Mouse (Mus musculus) forebrain, embryonic 16.5 days (tissue): ENCODE data around the gene Nup210. TPM values are rescaled to one million over a fixed set of nuclear protein-coding genes. Genes with fewer than 3 reads are reported as not detected.

Source experiments
- ATAC-seq: fragments of 200-750 bp; cut with Nextera tagmentation; 2 replicates; pipeline ENCODE4 v1.8.0; 2017; ENCODE audit warnings: mild to moderate bottlenecking, moderate library complexity
- H3K27ac ChIP-seq: fragments of 300-500 bp; sonication (generic); 2 replicates; pipeline ENCODE4 v1.5.1; 2014; ENCODE audit warnings: low read length, control low read depth
- H3K27me3 ChIP-seq: fragments of 300-500 bp; sonication (generic); replicated peaks from 2 replicates; pipeline ENCODE4 v1.6.1; 2014; ENCODE audit warnings: low read length; ENCODE audit not compliant: control insufficient read depth, insufficient read depth
- H3K36me3 ChIP-seq: fragments of 300-500 bp; sonication (generic); 2 replicates; pipeline ENCODE4 v1.6.1; 2014; ENCODE audit not compliant: control insufficient read depth, insufficient read depth
- H3K4me1 ChIP-seq: fragments of 300-500 bp; sonication (generic); replicated peaks from 2 replicates; pipeline ENCODE4 v1.6.1; 2014; ENCODE audit warnings: low read length; ENCODE audit not compliant: control insufficient read depth, insufficient read depth
- H3K4me2 ChIP-seq: fragments of 300-500 bp; sonication (generic); 2 replicates; pipeline ENCODE4 v1.6.1; 2014; ENCODE audit warnings: mild to moderate bottlenecking, low read length, control low read depth
- H3K4me3 ChIP-seq: fragments of 300-500 bp; sonication (generic); replicated peaks from 2 replicates; pipeline ENCODE4 v1.5.1; 2014; ENCODE audit warnings: mild to moderate bottlenecking, low read length, control low read depth
- H3K9ac ChIP-seq: fragments of 300-500 bp; sonication (generic); replicated peaks from 2 replicates; pipeline ENCODE4 v1.6.1; 2014; ENCODE audit warnings: low read depth, low read length, control low read depth
- H3K9me3 ChIP-seq: fragments of 300-500 bp; sonication (generic); 2 replicates; pipeline ENCODE4 v1.6.1; 2016; ENCODE audit warnings: low read length; ENCODE audit not compliant: control insufficient read depth
- WGBS: fragments of 180-500 bp; shearing (Covaris S2); extraction: QIAGEN DNeasy Blood & Tissue Kit; methylation state at CpG from one replicate; pipeline ENCODE4 v1.1.7; 2014; 5-methylcytosine and 5-hydroxymethylcytosine counted together
- polyA plus RNA-seq: library from polyadenylated mRNA; unstranded; fragments of >200 nt; fragmentation: Nextera tagmentation; extraction: Ambion mirVana; gene quantifications from 2 replicates; pipeline ENCODE4 v1.2.1, GENCODE M21; 2015

Gene Nup210
- polyA plus RNA-seq, 1 experiment from 2014 or later, result 21.1 TPM

GRCm38 (mm10) chr6:91041287-91041686, 75.3 kb downstream of the Nup210 start:
- Histone ChIP-seq H3K4me3 (no peak overlapping the region), H3K36me3 (peaks cover 7% of the 10 kb centered on the region; the same call in 1 of the 2 replicates), H3K9ac (no peak overlapping the region), H3K4me2 (no peak overlapping the region), H3K27ac (no peak overlapping the region), H3K9me3 (no peaks in the 10 kb centered on the region), H3K4me1 (0 out of 2 replicates have a peak, but pooled peaks cover 3% of the 10 kb centered on the region), H3K27me3 (no peaks in the 10 kb centered on the region)
- WGBS, result 54% methylated on average over 5 of the region's 5 CpGs
- no peak for ATAC-seq

GRCm38 (mm10) chr6:91028256-91028655, 88.4 kb downstream of the Nup210 start:
- H3K27me3 ChIP-seq, result no peaks in the 10 kb centered on the region
- H3K9me3 ChIP-seq, result no peaks in the 10 kb centered on the region
- H3K27ac ChIP-seq, result no peak overlapping the region
- H3K4me2 ChIP-seq, result no peak overlapping the region
- WGBS, result 87% methylated on average over 5 of the region's 5 CpGs
- H3K36me3 ChIP-seq, result 0 out of 2 replicates have a peak, but pooled peaks cover 3% of the 10 kb centered on the region
- H3K4me3 ChIP-seq, result no peak overlapping the region
- no peak overlapping the region for H3K9ac ChIP-seq
- H3K4me1 ChIP-seq, result no peaks in the 10 kb centered on the region
- no peak for ATAC-seq

GRCm38 (mm10) chr6:91020810-91021209, 95.8 kb downstream of the Nup210 start:
- Histone ChIP-seq H3K36me3 (peaks cover 5% of the 10 kb centered on the region; the same call in 1 of the 2 replicates), H3K9ac (no peak overlapping the region), H3K4me3 (no peak overlapping the region), H3K9me3 (no peaks in the 10 kb centered on the region), H3K27ac (no peak overlapping the region), H3K4me2 (no peak overlapping the region), H3K27me3 (no peaks in the 10 kb centered on the region), H3K4me1 (no peaks in the 10 kb centered on the region)
- WGBS, result 77% methylated on average over 7 of the region's 7 CpGs
- ATAC-seq, result no peak

- Histone ChIP-seq H3K4me2 (no peak overlapping the region), H3K4me3 (no peak overlapping the region), H3K27ac (no peak overlapping the region), H3K9ac (no peak overlapping the region), H3K36me3 (peaks cover 5% of the 10 kb centered on the region), H3K27me3 (no peaks in the 10 kb centered on the region), H3K9me3 (no peaks in the 10 kb centered on the region), H3K4me1 (no peaks in the 10 kb centered on the region)
- no peak for ATAC-seq
- 85% methylated on average over 7 of the region's 7 CpGs for WGBS
These were observed 99.9 kb downstream of the Nup210 start for GRCm38 (mm10) chr6:91016600-91017230.

GRCm38 (mm10) chr6:91014198-91014958, 102.3 kb downstream of the Nup210 start:
- no peaks in the 10 kb centered on the region for H3K27me3 ChIP-seq
- H3K27ac ChIP-seq, result no peak overlapping the region
- 83% methylated on average over 9 of the region's 9 CpGs for WGBS
- H3K4me2 ChIP-seq, result no peak overlapping the region
- no peaks in the 10 kb centered on the region for H3K4me1 ChIP-seq
- ATAC-seq, result no peak
- no peaks in the 10 kb centered on the region; the same call in 1 of the 2 replicates for H3K36me3 ChIP-seq
- H3K9ac ChIP-seq, result no peak overlapping the region
- H3K9me3 ChIP-seq, result no peaks in the 10 kb centered on the region
- H3K4me3 ChIP-seq, result no peak overlapping the region

GRCm38 (mm10) chr6:91012458-91012857, 104.2 kb downstream of the Nup210 start:
- no peak overlapping the region for H3K27ac ChIP-seq
- ATAC-seq, result no peak
- no peaks in the 10 kb centered on the region for H3K9me3 ChIP-seq
- H3K9ac ChIP-seq, result no peak overlapping the region
- H3K27me3 ChIP-seq, result no peaks in the 10 kb centered on the region
- WGBS, result 92% methylated on average over 3 of the region's 3 CpGs
- H3K4me3 ChIP-seq, result no peak overlapping the region
- H3K4me2 ChIP-seq, result no peak overlapping the region
- H3K4me1 ChIP-seq, result no peaks in the 10 kb centered on the region
- H3K36me3 ChIP-seq, result no peaks in the 10 kb centered on the region; the same call in 1 of the 2 replicates

GRCm38 (mm10) chr6:91011568-91011967, 105.1 kb downstream of the Nup210 start:
- WGBS, result 80% methylated on average over 4 of the region's 4 CpGs
- H3K27ac ChIP-seq, result no peak overlapping the region
- H3K9ac ChIP-seq, result no peak overlapping the region
- no peaks in the 10 kb centered on the region for H3K4me1 ChIP-seq
- no peak overlapping the region for H3K4me2 ChIP-seq
- H3K9me3 ChIP-seq, result no peaks in the 10 kb centered on the region
- H3K36me3 ChIP-seq, result no peaks in the 10 kb centered on the region; the same call in 1 of the 2 replicates
- no peaks in the 10 kb centered on the region for H3K27me3 ChIP-seq
- no peak overlapping the region for H3K4me3 ChIP-seq
- ATAC-seq, result no peak

- Histone ChIP-seq H3K9ac (no peak overlapping the region), H3K27me3 (no peaks in the 10 kb centered on the region), H3K27ac (no peak overlapping the region), H3K36me3 (no peaks in the 10 kb centered on the region), H3K4me2 (no peak overlapping the region), H3K9me3 (no peaks in the 10 kb centered on the region), H3K4me1 (no peaks in the 10 kb centered on the region), H3K4me3 (no peak overlapping the region)
- ATAC-seq, result no peak
- WGBS, result 96% methylated on average over 3 of the region's 3 CpGs
These were observed 108.3 kb downstream of the Nup210 start for GRCm38 (mm10) chr6:91008284-91008830.

GRCm38 (mm10) chr6:91007207-91007606, 109.4 kb downstream of the Nup210 start:
- no peak overlapping the region for H3K27ac ChIP-seq
- no peaks in the 10 kb centered on the region for H3K27me3 ChIP-seq
- ATAC-seq, result no peak
- no peak overlapping the region for H3K9ac ChIP-seq
- no peak overlapping the region for H3K4me3 ChIP-seq
- WGBS, result 77% methylated on average over 2 of the region's 2 CpGs
- no peaks in the 10 kb centered on the region for H3K36me3 ChIP-seq
- H3K4me2 ChIP-seq, result no peak overlapping the region
- H3K9me3 ChIP-seq, result no peaks in the 10 kb centered on the region
- H3K4me1 ChIP-seq, result no peaks in the 10 kb centered on the region
